Comparison of ENCODE assay signal across 7 mouse cellular contexts in the genomic region with DNA sequence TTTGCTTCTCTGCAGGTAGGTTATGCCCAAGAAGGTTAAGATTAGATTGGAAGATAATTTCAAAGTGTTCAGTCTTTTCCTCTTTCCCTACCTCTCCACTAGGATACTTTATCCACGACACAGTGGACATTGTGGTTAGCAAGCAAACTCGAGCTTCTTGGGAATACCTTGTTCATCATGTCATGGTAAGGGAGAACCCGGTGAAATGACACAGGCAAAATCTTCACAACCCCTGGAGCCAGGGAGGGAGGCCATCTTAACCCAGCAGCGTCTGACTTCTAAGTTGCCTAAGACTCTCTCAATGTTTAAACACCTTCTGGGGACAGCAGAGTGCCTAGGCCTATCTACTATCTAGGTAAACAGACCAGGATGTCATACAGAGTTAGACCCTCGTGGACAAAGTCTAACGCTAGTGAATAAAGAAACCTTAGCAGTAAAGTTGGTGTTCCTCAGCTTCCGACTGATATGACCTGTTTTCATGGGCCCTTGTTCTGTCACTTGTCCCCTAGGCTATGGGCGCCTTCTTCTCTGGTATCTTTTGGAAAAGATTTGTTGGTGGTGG. TPM values are rescaled to one million over a fixed set of nuclear protein-coding genes. Genes with fewer than 3 reads are reported as not detected.
A peak's percentile ranks its signal among the peaks of the same experiment; 100 is the strongest.
DNase-seq lines count a peak whose midpoint lies in the region; ATAC-seq and TF ChIP-seq lines count a peak whose summit lies in the region.

No protein-coding gene starts in this region.

- peaks cover 25% of the 10 kb centered on the region for H3K79me3 ChIP-seq in C2C12 (ENCODE audit: low read depth)

- TF ChIP-seq EP300 in liver, embryonic 14.5 days (IDR thresholded peaks at IDR 0.05; ENCODE audit: low read depth), result no peak

- peak overlapping the region; percentile 69 for H3K9ac ChIP-seq in forebrain, embryonic 14.5 days (ENCODE audit: low read length)
- peak overlapping the region; percentile 99 for H3K9ac ChIP-seq in liver, embryonic 14.5 days (replicated peaks)

- peak overlapping the region; percentile 56 for H3ac ChIP-seq in C2C12 (ENCODE audit: control insufficient read depth, insufficient read length, low read depth)

- no peak for TF ChIP-seq CTCF in C2C12 (IDR thresholded peaks at IDR 0.05; ENCODE audit: control insufficient read depth, insufficient read depth, insufficient read length)
- TF ChIP-seq CTCF in liver, embryonic 14.5 days (IDR thresholded peaks at IDR 0.05; ENCODE audit: low read depth), result no peak

- peak; percentile 58 for DNase-seq in 416B (ENCODE audit: low read depth)
- DNase-seq in forebrain, embryonic 14.5 days (ENCODE audit: low spot score), result no peak
- DNase-seq in liver, embryonic 14.5 days (ENCODE audit: low read depth in 3 of 3, low spot score in 3 of 3), result no peak
- DNase-seq in right cerebral cortex, postnatal 36 days (ENCODE audit: low spot score in 2 of 2), result no peak
- DNase-seq in layer of hippocampus, adult 9-11 months, result no peak

- H3K4me3 ChIP-seq in C2C12 (ENCODE audit: insufficient read depth, poor library complexity, severe bottlenecking), result peak overlapping the region; percentile 44
- peak overlapping the region; percentile 44; the same call in 1 of the 2 replicates for H3K4me3 ChIP-seq in forebrain, embryonic 14.5 days (ENCODE audit: low read depth, low read length)
- H3K4me3 ChIP-seq in liver, embryonic 14.5 days (ENCODE audit: insufficient read depth in 1 of 2, low read depth in 2 of 2, low read length in 2 of 2), result peak overlapping the region; percentile 85 to 86

- peaks cover 29% of the 10 kb centered on the region for H3K4me1 ChIP-seq in forebrain, embryonic 14.5 days (ENCODE audit: control insufficient read depth, insufficient read depth, low read length)
- H3K4me1 ChIP-seq in liver, embryonic 14.5 days (replicated peaks; ENCODE audit: control insufficient read depth in 2 of 2, insufficient read depth in 2 of 2, low read length in 1 of 2), result peaks cover 21 to 33% of the 10 kb centered on the region in 2 experiments

- WGBS in forebrain, embryonic 14.5 days, result 30% methylated on average over 8 of the region's 8 CpGs
- 9% methylated on average over 8 of the region's 8 CpGs for WGBS in liver, embryonic 14.5 days (ENCODE audit: insufficient replicate concordance)

- peak overlapping the region; percentile 78 for H3K27ac ChIP-seq in forebrain, embryonic 14.5 days (ENCODE audit: low read depth, low read length)
- peak overlapping the region; percentile 96 for H3K27ac ChIP-seq in liver, embryonic 14.5 days

- H3K9me3 ChIP-seq in forebrain, embryonic 14.5 days (replicated peaks; ENCODE audit: control insufficient read depth, low read length), result no peaks in the 10 kb centered on the region
- no peaks in the 10 kb centered on the region for H3K9me3 ChIP-seq in liver, embryonic 14.5 days (ENCODE audit: control insufficient read depth, low read length)

- peaks cover 46% of the 10 kb centered on the region for H3K79me2 ChIP-seq in C2C12 (ENCODE audit: control insufficient read depth, insufficient read depth)

- peak overlapping the region; percentile 89 for H3K4me2 ChIP-seq in forebrain, embryonic 14.5 days (ENCODE audit: low read length)
- peak overlapping the region; percentile 99 for H3K4me2 ChIP-seq in liver, embryonic 14.5 days (ENCODE audit: low read depth)

- no peak for ATAC-seq in forebrain, embryonic 14.5 days
- no peak for ATAC-seq in liver, embryonic 14.5 days (ENCODE audit: insufficient read depth)
- ATAC-seq in frontal cortex, adult (ENCODE audit: low TSS enrichment), result no peak

- peaks cover 41% of the 10 kb centered on the region for H3K36me3 ChIP-seq in C2C12 (ENCODE audit: control insufficient read depth, insufficient read depth)
- peaks cover 32% of the 10 kb centered on the region for H3K36me3 ChIP-seq in forebrain, embryonic 14.5 days (ENCODE audit: control insufficient read depth, insufficient read depth, low read length)
- peaks cover 34% of the 10 kb centered on the region for H3K36me3 ChIP-seq in liver, embryonic 14.5 days (replicated peaks; ENCODE audit: control insufficient read depth, insufficient read depth, low read depth)

- no peaks in the 10 kb centered on the region for H3K27me3 ChIP-seq in C2C12 (ENCODE audit: control insufficient read depth, insufficient read depth, insufficient read length)
- no peaks in the 10 kb centered on the region for H3K27me3 ChIP-seq in forebrain, embryonic 14.5 days (replicated peaks; ENCODE audit: control insufficient read depth, insufficient read depth, low read length)
- H3K27me3 ChIP-seq in liver, embryonic 14.5 days (ENCODE audit: control insufficient read depth, insufficient read depth, low read length), result no peaks in the 10 kb centered on the region

TF ChIP-seq in C2C12, 6 proteins besides CTCF, POLR2A, EP300 and RAD21:
- TF ChIP-seq FOSL1 (IDR thresholded peaks at IDR 0.05; ENCODE audit: insufficient read depth, low read length, poor library complexity, severe bottlenecking), result no peak
- no peak for TF ChIP-seq MYOG (IDR thresholded peaks at IDR 0.05; ENCODE audit: control insufficient read depth, extremely low read depth, insufficient read length)
- TF ChIP-seq CEBPB (IDR thresholded peaks at IDR 0.05; ENCODE audit: low read depth), result no peak
- no peak for TF ChIP-seq USF1 (IDR thresholded peaks at IDR 0.05; ENCODE audit: low read depth)
- no peak for TF ChIP-seq MAX (IDR thresholded peaks at IDR 0.05)
- TF ChIP-seq MYOD1 (IDR thresholded peaks at IDR 0.05; ENCODE audit: control insufficient read depth, insufficient read length, low read depth), result no peak

RNA-seq across cellular contexts. Expression of a gene that starts 3.0 kb away (rescaled TPM):
- 15.9 TPM for polyA plus RNA-seq in C2C12 (2012; fragmentation: generic; extraction: Trizol)
- polyA plus RNA-seq in forebrain, embryonic 14.5 days (2014; fragmentation: Nextera tagmentation; extraction: Ambion mirVana), result 4.4 and 4.5 TPM in 2 replicates
- polyA plus RNA-seq in liver, embryonic 14.5 days (2012; rRNA removed), result 47.4 and 69.6 TPM in 2 replicates
- 44.9 and 50.5 TPM in 2 replicates for polyA plus RNA-seq in liver, embryonic 14.5 days (2014; fragmentation: Nextera tagmentation; extraction: Ambion mirVana)

RNA-seq across cellular contexts. Expression of a gene that starts 3.0 kb away (rescaled TPM):
- 8.9 TPM for polyA plus RNA-seq in C2C12 (2012; fragmentation: generic; extraction: Trizol)
- 4.6 and 5.5 TPM in 2 replicates for polyA plus RNA-seq in forebrain, embryonic 14.5 days (2014; fragmentation: Nextera tagmentation; extraction: Ambion mirVana)
- 9.8 and 10.6 TPM in 2 replicates for polyA plus RNA-seq in liver, embryonic 14.5 days (2012; rRNA removed)
- 7.4 and 7.8 TPM in 2 replicates for polyA plus RNA-seq in liver, embryonic 14.5 days (2014; fragmentation: Nextera tagmentation; extraction: Ambion mirVana)

RNA-seq across cellular contexts. Expression of a gene that starts 3.9 kb away (rescaled TPM):
- polyA plus RNA-seq in C2C12 (2012; fragmentation: generic; extraction: Trizol), result 4,612 TPM
- 1,011 and 1,206 TPM in 2 replicates for polyA plus RNA-seq in forebrain, embryonic 14.5 days (2014; fragmentation: Nextera tagmentation; extraction: Ambion mirVana)
- polyA plus RNA-seq in liver, embryonic 14.5 days (2012; rRNA removed), result 628 and 1,347 TPM in 2 replicates
- 1,087 and 1,100 TPM in 2 replicates for polyA plus RNA-seq in liver, embryonic 14.5 days (2014; fragmentation: Nextera tagmentation; extraction: Ambion mirVana)

RNA-seq across cellular contexts. Expression of a gene that starts 8.7 kb away (rescaled TPM):
- 182 TPM for polyA plus RNA-seq in C2C12 (2012; fragmentation: generic; extraction: Trizol)
- polyA plus RNA-seq in forebrain, embryonic 14.5 days (2014; fragmentation: Nextera tagmentation; extraction: Ambion mirVana), result 48.1 and 48.2 TPM in 2 replicates
- polyA plus RNA-seq in liver, embryonic 14.5 days (2012; rRNA removed), result 7.1 and 7.7 TPM in 2 replicates
- 11.3 and 12.4 TPM in 2 replicates for polyA plus RNA-seq in liver, embryonic 14.5 days (2014; fragmentation: Nextera tagmentation; extraction: Ambion mirVana)

RNA-seq across cellular contexts. Expression of a gene that starts 13.7 kb away (rescaled TPM):
- polyA plus RNA-seq in C2C12 (2012; fragmentation: generic; extraction: Trizol), result 0.18 TPM
- polyA plus RNA-seq in forebrain, embryonic 14.5 days (2014; fragmentation: Nextera tagmentation; extraction: Ambion mirVana), result 0.55 and 0.73 TPM in 2 replicates
- polyA plus RNA-seq in liver, embryonic 14.5 days (2012; rRNA removed), result 0.08 and 0.16 TPM in 2 replicates
- 0.23 TPM in 1 of 2 replicates, not detected in the other for polyA plus RNA-seq in liver, embryonic 14.5 days (2014; fragmentation: Nextera tagmentation; extraction: Ambion mirVana)
